Comparison of ENCODE assay signal across 8 mouse cellular contexts in the genomic region with DNA sequence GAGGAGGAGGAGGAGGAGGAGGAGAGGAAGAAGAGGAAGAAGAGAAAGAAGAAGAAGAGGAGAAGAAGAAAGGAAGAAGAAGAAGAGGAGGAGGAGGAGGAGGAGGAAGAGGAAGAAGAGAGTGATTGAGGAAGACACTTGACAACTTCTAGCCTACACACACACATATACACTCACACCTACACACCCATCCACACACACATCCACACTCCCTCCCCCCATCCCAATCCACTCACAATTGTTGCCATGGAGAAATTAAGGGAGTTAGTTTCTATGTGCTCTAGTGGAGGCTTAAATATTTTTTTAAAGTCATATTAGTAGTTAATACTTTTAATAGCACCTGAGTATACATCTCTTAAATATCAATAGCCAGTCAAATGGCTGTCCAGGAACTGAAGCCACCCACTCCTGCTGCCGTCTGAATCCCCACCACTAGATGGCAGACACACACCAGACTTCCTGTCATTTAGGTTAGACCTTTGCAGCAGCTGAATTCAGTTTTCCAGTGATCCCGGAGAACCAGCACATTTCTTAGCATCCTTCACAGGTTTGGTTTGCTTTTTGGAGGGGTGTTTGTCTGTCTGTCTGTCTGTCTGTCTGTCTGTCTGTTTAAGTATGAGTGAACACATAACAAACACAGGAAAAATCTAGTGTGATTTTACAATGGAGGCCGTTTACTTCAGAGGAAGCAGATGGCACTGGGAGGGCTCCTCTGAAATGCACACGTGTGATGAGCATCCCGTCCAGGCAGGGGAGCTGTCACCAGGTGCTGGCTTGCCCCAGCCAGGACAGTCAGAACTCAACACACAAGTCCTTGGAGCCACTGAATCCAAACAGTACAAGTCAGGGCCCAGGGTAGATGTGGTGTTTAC.
DNase-seq lines count a peak whose midpoint lies in the region; ATAC-seq and TF ChIP-seq lines count a peak whose summit lies in the region.

No protein-coding gene starts in this region.

- no peak overlapping the region; the same call in 1 of the 2 replicates for H3K9ac ChIP-seq in forebrain, embryonic 13.5 days
- H3K9ac ChIP-seq in lung, embryonic 15.5 days: no peak overlapping the region

- no peaks in the 10 kb centered on the region for H3K9me3 ChIP-seq in E14TG2a.4 (ENCODE audit: low read length)
- no peaks in the 10 kb centered on the region for H3K9me3 ChIP-seq in forebrain, embryonic 13.5 days (replicated peaks)
- H3K9me3 ChIP-seq in lung, embryonic 15.5 days: no peaks in the 10 kb centered on the region

- H3K27ac ChIP-seq in forebrain, embryonic 13.5 days: no peak overlapping the region
- H3K27ac ChIP-seq in lung, embryonic 15.5 days: no peak overlapping the region

- peak; percentile 71 for DNase-seq in c-Kit-positive CD71-positive TER-119-negative erythroid progenitor cells, embryonic 14.5 days (ENCODE audit: low read depth)
- peak; percentile 77 to 91 for DNase-seq in layer of hippocampus, adult 8-10 months (ENCODE audit: low spot score in 2 of 2)
- DNase-seq in ovary, postnatal 10 days (ENCODE audit: low spot score): peak; percentile 38
- peak; percentile 82 for DNase-seq in thymus, postnatal 0 days (ENCODE audit: low spot score)

- peak; percentile 73 for TF ChIP-seq CTCF in E14TG2a.4 (conservative IDR thresholded peaks at IDR 0.05; ENCODE audit: low read length)

- H3K4me1 ChIP-seq in E14TG2a.4 (replicated peaks; ENCODE audit: low read depth, low read length): peaks cover 43% of the 10 kb centered on the region
- H3K4me1 ChIP-seq in forebrain, embryonic 13.5 days: no peaks in the 10 kb centered on the region
- no peaks in the 10 kb centered on the region; the same call in 1 of the 2 replicates for H3K4me1 ChIP-seq in lung, embryonic 15.5 days

- 2% methylated on average over 5 of the region's 5 CpGs for WGBS in forebrain, embryonic 13.5 days
- under 1% methylated on average over 5 of the region's 5 CpGs for WGBS in lung, embryonic 15.5 days

- H3K27me3 ChIP-seq in E14TG2a.4 (ENCODE audit: insufficient read depth, low read length): no peaks in the 10 kb centered on the region
- H3K27me3 ChIP-seq in forebrain, embryonic 13.5 days: no peaks in the 10 kb centered on the region
- H3K27me3 ChIP-seq in lung, embryonic 15.5 days: no peaks in the 10 kb centered on the region

- peak; percentile 80 for ATAC-seq in forebrain, embryonic 13.5 days
- ATAC-seq in hematopoietic stem cell, adult 5-6 weeks (replicated peaks in 1 of 2; ENCODE audit: insufficient read depth in 1 of 2, low FRiP score in 2 of 2, low TSS enrichment in 1 of 2, low read depth in 1 of 2, poor library complexity in 2 of 2, severe bottlenecking in 2 of 2): peak; percentile 73 to 92
- ATAC-seq in lung, embryonic 15.5 days (ENCODE audit: borderline replicate concordance, extremely low read depth, low FRiP score, low TSS enrichment): peak; percentile 44; the same call in 1 of the 2 replicates

- no peak overlapping the region for H3K4me3 ChIP-seq in E14TG2a.4 (replicated peaks; ENCODE audit: low read length)
- H3K4me3 ChIP-seq in forebrain, embryonic 13.5 days: no peak overlapping the region
- no peak overlapping the region for H3K4me3 ChIP-seq in lung, embryonic 15.5 days

- no peak overlapping the region for H3K4me2 ChIP-seq in forebrain, embryonic 13.5 days
- no peak overlapping the region for H3K4me2 ChIP-seq in lung, embryonic 15.5 days

- peaks cover 18% of the 10 kb centered on the region for H3K36me3 ChIP-seq in E14TG2a.4 (ENCODE audit: insufficient read depth, low read length)
- H3K36me3 ChIP-seq in forebrain, embryonic 13.5 days (ENCODE audit: poor library complexity, severe bottlenecking): peaks cover 19% of the 10 kb centered on the region
- peaks cover 12% of the 10 kb centered on the region for H3K36me3 ChIP-seq in lung, embryonic 15.5 days
